Mouse (Mus musculus) forebrain, embryonic 10.5 days (tissue): ENCODE measurements around the gene Hand1. TPM values are rescaled to one million over a fixed set of nuclear protein-coding genes. Genes with fewer than 3 reads are reported as not detected.
"Not testable (repeated sequence)": the region's sequence is repeated elsewhere in the genome, so short reads cannot be mapped to it uniquely, and the experiment has no call there.

ENCODE experiments used
- DNase-seq: peaks from one replicate; pipeline ENCODE4 v3.0.0-alpha.2; 2017; ENCODE audit warnings: low spot score; ENCODE audit errors: extremely low spot score
- H3K27ac ChIP-seq: fragments of 300-500 bp; sonication (generic); 2 replicates; pipeline ENCODE4 v1.5.1; 2016; ENCODE audit warnings: mild to moderate bottlenecking
- H3K27me3 ChIP-seq: fragments of 300-500 bp; sonication (generic); 2 replicates; pipeline ENCODE4 v1.6.1; 2016; ENCODE audit warnings: mild to moderate bottlenecking; ENCODE audit not compliant: poor library complexity, severe bottlenecking
- H3K36me3 ChIP-seq: fragments of 300-500 bp; sonication (generic); replicated peaks from 2 replicates; pipeline ENCODE4 v1.6.1; 2016; ENCODE audit warnings: mild to moderate bottlenecking, moderate library complexity
- H3K4me1 ChIP-seq: fragments of 300-500 bp; sonication (generic); 2 replicates; pipeline ENCODE4 v1.6.1; 2016
- H3K4me3 ChIP-seq: fragments of 300-500 bp; sonication (generic); 2 replicates; pipeline ENCODE4 v1.5.1; 2016; ENCODE audit warnings: mild to moderate bottlenecking, moderate library complexity
- H3K9me3 ChIP-seq: fragments of 300-500 bp; sonication (generic); 2 replicates; pipeline ENCODE4 v1.6.1; 2016; ENCODE audit warnings: mild to moderate bottlenecking, moderate library complexity
- WGBS: fragments of 180-500 bp; shearing (Covaris S2); methylation state at CpG from one replicate; pipeline ENCODE4 v1.1.7; 2016; 5-methylcytosine and 5-hydroxymethylcytosine counted together
- polyA plus RNA-seq: library from polyadenylated mRNA; unstranded; fragments of >200 nt; fragmentation: Nextera tagmentation; extraction: Ambion mirVana; gene quantifications from 2 replicates; pipeline ENCODE4 v1.2.1, GENCODE M21; 2016

The Hand1 gene
- polyA plus RNA-seq, 1 experiment from 2014 or later, result not detected

DNA sequence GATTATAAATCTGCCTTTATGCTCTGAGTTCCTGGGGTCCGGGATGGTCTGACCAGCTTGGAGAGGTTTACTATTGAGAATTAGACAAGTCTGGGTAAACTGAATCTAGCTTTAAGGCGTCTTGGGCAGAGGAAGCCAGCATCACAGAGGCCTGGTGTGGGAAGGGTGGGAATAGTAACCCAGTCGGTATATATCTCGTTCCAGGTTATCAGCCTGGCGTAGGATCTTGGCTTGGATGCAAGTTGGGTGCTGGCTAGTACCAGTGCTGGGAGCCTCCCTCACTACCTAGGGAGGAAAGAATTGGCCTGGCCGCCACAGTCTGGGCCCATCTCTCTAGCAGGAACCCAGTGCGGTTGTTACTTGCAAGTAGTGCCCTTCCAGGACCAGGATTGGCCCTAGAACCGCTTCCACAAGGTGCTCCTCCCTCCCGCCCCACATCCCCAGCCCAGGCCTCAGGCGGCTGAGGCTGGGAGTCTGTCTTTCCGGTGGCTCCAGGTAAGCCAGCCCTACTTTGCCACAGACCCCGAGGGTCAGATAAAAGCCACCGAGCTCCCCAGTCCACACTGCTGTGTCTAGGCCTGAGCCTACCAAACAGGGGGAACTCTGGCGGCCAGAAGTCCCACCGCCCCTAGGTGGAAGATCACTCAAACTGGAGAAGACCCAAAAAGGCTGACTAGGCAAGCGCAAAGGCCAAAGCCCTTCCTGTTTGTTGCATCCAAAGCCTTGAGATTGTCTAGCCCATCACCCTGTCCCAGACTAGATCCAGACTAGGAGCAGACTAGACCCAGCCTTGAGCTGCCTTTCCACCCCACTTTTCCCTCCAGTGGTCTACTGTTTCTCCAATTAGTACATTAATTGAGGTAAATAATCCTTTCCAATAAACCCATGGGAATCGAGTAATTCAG is 2.5 kb downstream of the Hand1 start:
- WGBS, result 3% methylated on average over 17 of the region's 17 CpGs
- Histone ChIP-seq H3K9me3 (no peaks in the 10 kb centered on the region; the same call in 1 of the 2 replicates), H3K4me1 (peaks cover 56% of the 10 kb centered on the region), H3K27ac (no peak overlapping the region), H3K4me3 (no peak overlapping the region), H3K36me3 (no peaks in the 10 kb centered on the region), H3K27me3 (peaks cover 100% of the 10 kb centered on the region)
- DNase-seq, result peak; percentile 43

DNA sequence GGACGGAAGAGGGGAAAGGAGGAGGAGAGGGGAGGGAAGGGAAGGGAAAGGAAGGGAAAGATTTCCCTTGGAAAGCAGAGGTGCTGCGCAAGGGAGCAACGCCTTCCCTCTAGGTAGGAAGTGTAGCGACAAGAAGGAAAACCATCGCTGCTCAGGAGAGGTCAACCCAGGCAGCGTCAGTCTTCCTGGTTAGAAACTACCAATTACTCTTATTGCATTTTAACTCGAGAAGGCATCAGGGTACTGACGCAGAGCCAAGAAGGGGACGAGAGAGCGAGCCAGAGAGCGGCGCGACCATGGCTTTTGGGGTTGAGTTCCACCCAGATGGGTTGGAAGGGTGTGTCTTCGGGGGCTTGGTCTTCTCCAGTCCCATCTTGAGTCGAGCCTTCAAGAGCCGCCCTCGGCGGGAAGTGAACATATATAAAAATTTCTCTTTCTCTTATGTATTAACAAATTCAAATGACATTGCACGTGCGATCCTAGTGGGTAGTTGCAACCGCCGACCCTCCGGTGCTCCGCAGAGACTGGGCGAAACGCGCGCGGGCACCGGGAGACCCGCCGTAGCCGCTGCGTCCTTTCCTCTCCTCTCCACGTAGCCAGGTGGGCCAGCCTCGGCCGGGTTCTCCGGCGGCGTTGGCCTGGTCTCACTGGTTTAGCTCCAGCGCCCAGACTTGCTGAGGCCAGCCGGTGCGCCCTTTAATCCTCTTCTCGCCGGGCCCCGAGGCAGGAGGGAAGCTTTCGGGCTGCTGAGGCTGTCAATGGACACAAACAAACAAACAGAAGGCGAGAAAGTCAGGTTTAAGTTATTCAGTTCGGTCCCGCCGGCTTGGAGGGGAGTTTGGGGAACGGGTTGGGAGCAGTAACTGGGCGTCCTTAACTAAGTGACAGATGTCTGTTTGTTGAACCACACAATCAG is 3.4 kb downstream of the Hand1 start:
- DNase-seq, result peak; percentile 54
- no peak overlapping the region for H3K27ac ChIP-seq

DNA sequence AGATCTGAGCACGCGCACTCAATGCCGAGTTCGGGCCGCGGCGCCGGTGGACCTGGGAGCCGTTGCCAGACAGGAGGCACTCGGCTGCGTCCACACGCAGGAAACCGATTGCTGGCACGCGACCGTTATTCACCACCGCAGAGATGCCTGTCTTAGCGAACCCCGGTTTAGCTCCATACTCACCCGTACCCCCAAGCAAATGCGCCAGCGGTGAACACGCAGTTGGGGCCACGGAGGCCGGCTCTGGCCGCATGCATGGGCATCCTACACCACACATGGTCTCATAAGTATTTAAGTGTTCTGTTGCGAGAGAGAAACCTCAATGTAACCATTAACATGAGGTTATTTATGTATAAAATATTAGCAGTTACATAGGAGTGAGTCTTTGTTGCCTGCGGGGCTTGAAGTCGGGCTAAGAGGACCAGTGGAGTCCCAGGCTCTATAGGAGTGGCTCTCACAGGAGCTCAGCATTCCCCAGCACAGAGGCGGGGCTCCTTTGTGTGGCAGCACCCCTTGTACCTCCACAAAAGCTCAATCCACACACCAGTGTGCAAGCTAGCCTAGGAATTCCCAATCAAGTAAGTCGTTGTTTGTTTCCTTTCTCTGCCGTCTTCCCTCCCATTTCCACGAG is 4.6 kb downstream of the Hand1 start:
- H3K27me3 ChIP-seq, result peaks cover 97% of the 10 kb centered on the region
- peaks cover 49% of the 10 kb centered on the region for H3K4me1 ChIP-seq
- H3K36me3 ChIP-seq, result no peaks in the 10 kb centered on the region
- peak overlapping the region; percentile 50 for H3K4me3 ChIP-seq
- DNase-seq, result peak; percentile 62
- no peaks in the 10 kb centered on the region; the same call in 1 of the 2 replicates for H3K9me3 ChIP-seq
- WGBS, result under 1% methylated on average over 33 of the region's 33 CpGs
- peak overlapping the region; percentile 70 for H3K27ac ChIP-seq

More for the DNA sequence above, 3.4 kb downstream of the Hand1 start:
- Histone ChIP-seq H3K4me1 (peaks cover 56% of the 10 kb centered on the region), H3K27me3 (peaks cover 100% of the 10 kb centered on the region), H3K36me3 (no peaks in the 10 kb centered on the region), H3K9me3 (no peaks in the 10 kb centered on the region; the same call in 1 of the 2 replicates), H3K4me3 (peak overlapping the region; percentile 24; the same call in 1 of the 2 replicates)
- WGBS, result under 1% methylated on average over 53 of the region's 53 CpGs

DNA sequence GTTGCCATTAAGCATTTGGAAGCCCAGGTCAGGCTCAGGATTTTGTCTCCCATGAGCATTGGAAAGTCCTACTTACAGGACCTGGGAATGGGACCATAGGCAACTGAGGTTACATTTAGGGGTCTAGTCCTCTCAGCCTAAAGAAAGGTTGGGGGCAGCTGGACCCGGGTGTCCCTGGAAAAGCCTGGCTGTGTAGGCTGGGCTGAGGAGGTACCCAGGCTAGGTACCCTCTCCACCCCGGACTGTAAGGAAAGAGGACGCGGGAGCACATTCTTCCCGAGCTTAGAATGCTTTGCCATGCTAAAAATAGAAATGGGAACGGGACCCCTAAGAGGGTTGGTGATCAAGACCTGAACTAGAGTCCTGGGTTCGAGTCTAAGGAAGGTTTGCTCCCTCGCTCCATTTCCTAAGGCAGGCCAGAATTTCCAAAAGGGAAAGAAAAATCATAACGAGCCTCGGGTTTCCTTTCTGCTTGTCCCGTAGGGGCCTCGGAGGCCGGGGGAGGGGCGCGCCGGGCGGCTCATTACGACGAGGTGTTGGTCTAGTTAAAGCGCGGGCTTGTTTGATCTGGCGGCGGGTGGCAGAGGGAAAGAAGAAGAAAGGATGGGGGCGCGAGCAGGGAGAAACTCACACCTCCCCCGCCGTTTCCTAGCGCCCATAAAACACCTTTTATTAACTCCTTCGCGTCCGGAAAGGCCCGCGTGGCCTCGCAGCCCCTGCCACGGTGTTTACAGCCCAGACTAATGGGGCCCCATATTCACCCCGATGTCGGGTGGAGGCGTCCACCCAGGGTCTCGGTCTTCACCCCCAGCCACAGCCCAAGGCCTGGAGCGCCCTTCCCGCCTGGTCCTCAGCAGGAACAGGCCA is 5.3 kb downstream of the Hand1 start:
- Histone ChIP-seq H3K27me3 (peaks cover 90% of the 10 kb centered on the region), H3K4me1 (peaks cover 41% of the 10 kb centered on the region), H3K4me3 (peak overlapping the region; percentile 50), H3K27ac (peak overlapping the region; percentile 70), H3K9me3 (no peaks in the 10 kb centered on the region; the same call in 1 of the 2 replicates), H3K36me3 (no peaks in the 10 kb centered on the region)
- peak; percentile 52 for DNase-seq
- WGBS, result under 1% methylated on average over 41 of the region's 41 CpGs

DNA sequence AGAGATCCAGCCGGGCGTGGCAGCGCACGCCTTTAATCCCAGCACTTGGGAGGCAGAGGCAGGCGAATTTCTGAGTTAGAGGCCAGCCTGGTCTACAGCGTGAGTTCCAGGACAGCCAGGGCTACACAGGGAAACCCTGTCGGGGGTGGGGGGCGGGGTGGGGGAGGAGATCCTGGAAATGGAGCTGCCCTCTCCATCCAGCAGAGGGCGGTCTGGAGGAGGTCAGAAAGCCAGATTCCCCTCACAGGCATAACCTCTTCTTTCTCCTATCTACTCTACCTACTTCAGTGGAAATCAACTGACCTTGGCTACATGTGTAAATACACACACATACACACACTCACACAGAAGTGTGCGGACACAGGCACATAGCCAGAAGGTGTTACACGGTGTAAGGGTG is 7.4 kb downstream of the Hand1 start:
- WGBS, result 37% methylated on average over 11 of the region's 11 CpGs
- H3K4me1 ChIP-seq, result peaks cover 28% of the 10 kb centered on the region
- not testable (repeated sequence) for H3K27ac ChIP-seq, H3K4me3 ChIP-seq, H3K9me3 ChIP-seq, H3K36me3 ChIP-seq, DNase-seq
- peaks cover 69% of the 10 kb centered on the region for H3K27me3 ChIP-seq

DNA sequence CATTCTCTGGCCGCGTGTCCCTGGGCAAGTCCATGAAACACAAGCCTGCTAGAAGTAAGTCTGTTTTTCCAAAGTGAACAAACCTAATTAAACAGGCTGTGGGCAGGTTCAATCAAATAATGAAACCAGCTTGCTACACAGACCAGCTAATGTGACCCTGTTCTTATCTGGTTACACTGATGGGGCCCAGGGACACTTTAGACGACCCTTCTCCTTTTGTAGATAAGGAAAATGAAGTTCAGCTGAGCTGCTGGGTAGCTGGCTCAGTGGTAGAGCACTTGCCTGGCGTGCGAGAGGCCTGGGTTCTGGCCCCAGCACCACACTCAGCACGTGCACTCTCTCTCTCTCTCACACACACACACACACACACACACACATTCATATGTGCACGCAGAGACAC is 8.9 kb downstream of the Hand1 start:
- no peaks in the 10 kb centered on the region for H3K36me3 ChIP-seq
- WGBS, result 78% methylated on average over 7 of the region's 7 CpGs
- H3K9me3 ChIP-seq, result no peaks in the 10 kb centered on the region; the same call in 1 of the 2 replicates
- peaks cover 59% of the 10 kb centered on the region for H3K27me3 ChIP-seq
- no peak overlapping the region for H3K4me3 ChIP-seq
- no peak for DNase-seq
- peaks cover 19% of the 10 kb centered on the region for H3K4me1 ChIP-seq
- H3K27ac ChIP-seq, result no peak overlapping the region

DNA sequence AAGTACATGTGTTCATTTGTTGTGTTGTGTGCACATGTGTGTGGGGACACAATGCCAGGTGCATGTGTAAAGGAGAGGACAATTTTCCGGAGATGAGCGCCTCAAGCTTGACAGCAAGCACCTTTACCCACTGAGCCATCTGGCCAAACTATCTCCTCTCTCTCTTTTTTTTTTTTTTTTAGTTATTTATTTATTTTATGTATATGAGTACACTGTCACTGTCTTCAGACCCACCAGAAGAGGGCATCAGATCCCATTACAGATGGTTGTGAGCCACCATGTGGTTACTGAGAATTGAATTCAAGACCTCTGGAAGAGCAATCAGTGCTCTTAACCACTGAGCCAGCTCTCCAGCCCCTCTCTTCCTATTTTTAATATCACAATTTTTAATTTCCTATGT is 9.5 kb downstream of the Hand1 start:
- peaks cover 53% of the 10 kb centered on the region for H3K27me3 ChIP-seq
- H3K4me3 ChIP-seq, H3K9me3 ChIP-seq, H3K36me3 ChIP-seq, H3K27ac ChIP-seq, DNase-seq: not testable (repeated sequence)
- peaks cover 14% of the 10 kb centered on the region for H3K4me1 ChIP-seq
- WGBS, result 88% methylated on average over 2 of the region's 2 CpGs

DNA sequence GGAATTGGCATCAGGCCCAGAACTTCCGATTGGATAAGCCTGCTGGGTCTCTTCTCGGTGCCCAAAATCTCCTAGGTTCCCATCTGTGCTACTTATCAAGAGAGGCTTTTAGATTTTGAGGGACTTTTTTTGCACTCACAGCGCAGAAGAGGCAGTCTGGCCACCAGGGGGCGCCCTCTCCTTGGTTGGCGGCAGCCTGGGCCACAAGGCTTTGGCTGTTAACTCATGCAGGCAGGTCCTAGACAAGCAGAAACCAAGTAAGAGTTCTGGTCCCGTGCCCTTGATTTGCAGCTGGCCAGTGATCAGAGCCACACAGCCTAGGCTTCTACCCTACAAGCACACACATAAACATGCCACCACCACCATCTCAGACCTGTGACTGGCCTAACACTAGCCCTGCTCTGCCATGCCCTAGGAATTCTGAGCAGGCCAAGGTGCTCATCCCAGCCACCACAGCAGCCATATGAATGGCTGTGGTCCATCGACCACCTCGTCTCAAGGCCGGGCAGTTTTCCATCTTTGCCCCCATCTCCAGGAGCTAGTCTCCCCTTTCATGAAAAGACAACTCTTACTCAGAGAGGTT is 12.5 kb downstream of the Hand1 start:
- no peak overlapping the region for H3K4me3 ChIP-seq
- DNase-seq, result peak; percentile 85
- 36% methylated on average over 9 of the region's 9 CpGs for WGBS
- H3K36me3 ChIP-seq, result 0 out of 2 replicates have a peak, but pooled peaks cover 3% of the 10 kb centered on the region
- H3K27me3 ChIP-seq, result peaks cover 22% of the 10 kb centered on the region
- H3K27ac ChIP-seq, result no peak overlapping the region
- H3K4me1 ChIP-seq, result no peaks in the 10 kb centered on the region
- no peaks in the 10 kb centered on the region; the same call in 1 of the 2 replicates for H3K9me3 ChIP-seq

DNA sequence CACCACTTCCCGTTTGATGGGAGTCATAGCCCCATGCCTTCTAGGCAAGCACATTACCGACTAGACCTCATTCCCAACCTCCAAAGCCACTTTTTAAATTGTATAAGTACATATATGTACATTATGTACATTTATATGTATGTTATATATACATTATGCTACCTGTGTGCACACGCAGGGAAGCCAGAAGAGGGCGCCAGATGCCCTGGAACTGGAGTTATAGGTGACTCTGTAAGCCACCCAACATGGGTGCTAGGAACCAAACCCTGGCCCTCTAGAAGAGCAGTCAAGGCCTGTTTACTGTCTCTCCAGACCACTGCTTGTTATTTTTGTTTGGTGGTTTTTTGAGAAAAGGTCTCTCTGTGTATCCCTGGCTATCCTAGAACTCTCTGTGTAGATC is 14.4 kb downstream of the Hand1 start:
- peaks cover 6% of the 10 kb centered on the region; the same call in 1 of the 2 replicates for H3K36me3 ChIP-seq
- 0 out of 2 replicates have a peak, but pooled peaks cover 5% of the 10 kb centered on the region for H3K27me3 ChIP-seq
- no peaks in the 10 kb centered on the region for H3K4me1 ChIP-seq
- no peaks in the 10 kb centered on the region for H3K9me3 ChIP-seq
- H3K4me3 ChIP-seq, result no peak overlapping the region
- no peak for DNase-seq
- WGBS, result 83% methylated on average over 4 of the region's 4 CpGs
- H3K27ac ChIP-seq, result no peak overlapping the region

DNA sequence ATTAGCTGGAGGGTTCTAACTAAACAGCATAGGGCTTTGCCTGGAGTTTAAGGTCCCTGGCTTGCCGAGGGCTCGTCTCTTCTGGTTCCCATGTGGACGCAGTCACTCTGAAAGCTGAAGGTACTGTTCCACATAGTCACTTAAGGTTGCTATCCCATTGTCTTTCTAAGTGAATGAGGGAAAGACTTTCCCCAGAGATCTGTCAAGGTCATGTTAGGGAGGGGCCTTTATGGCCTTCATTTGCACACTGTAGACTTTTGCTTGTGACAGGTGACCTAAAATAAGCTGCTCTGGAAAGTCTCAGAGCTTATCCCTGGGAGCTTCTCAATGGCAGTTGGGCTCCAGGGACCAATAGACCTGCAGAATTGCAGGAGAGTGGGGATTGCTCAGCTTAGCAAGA is 19.0 kb downstream of the Hand1 start:
- no peak for DNase-seq
- WGBS, result 89% methylated on average over 3 of the region's 3 CpGs
- no peak overlapping the region for H3K27ac ChIP-seq
- no peaks in the 10 kb centered on the region for H3K27me3 ChIP-seq
- peaks cover 49% of the 10 kb centered on the region for H3K36me3 ChIP-seq
- no peaks in the 10 kb centered on the region for H3K4me1 ChIP-seq
- H3K9me3 ChIP-seq, result no peaks in the 10 kb centered on the region
- no peak overlapping the region for H3K4me3 ChIP-seq

DNA sequence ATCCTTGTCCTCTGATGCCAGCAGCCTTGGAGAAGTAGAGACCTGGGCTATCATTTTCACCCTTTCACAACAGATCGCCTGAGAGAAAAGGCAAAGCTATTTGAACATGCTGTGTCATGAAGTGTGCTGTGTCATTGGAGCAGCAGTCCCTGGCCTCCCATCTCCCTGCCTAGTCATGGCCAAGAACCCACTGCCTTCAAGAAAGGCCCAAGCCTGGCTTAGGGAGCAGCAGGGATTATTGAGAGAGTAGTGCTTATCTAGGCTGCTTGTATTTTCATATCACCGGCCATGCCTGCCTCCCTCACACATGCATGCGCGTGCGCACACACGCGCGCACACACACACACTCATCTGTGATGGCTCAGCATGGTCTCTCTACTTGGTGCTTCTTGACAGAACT is 20.4 kb downstream of the Hand1 start:
- no peaks in the 10 kb centered on the region for H3K27me3 ChIP-seq
- WGBS, result 96% methylated on average over 8 of the region's 8 CpGs
- no peak for DNase-seq
- H3K36me3 ChIP-seq, result peaks cover 62% of the 10 kb centered on the region
- H3K9me3 ChIP-seq, result no peaks in the 10 kb centered on the region
- no peaks in the 10 kb centered on the region for H3K4me1 ChIP-seq
- no peak overlapping the region for H3K4me3 ChIP-seq
- H3K27ac ChIP-seq, result no peak overlapping the region
